Mouse (Mus musculus) CH12.LX (cell line): ENCODE results near the gene Pde4d.

ENCODE experiments used
- BHLHE40 ChIP-seq: IDR thresholded peaks from 2 replicates; pipeline ENCODE4 v1.6.1; 2011; ENCODE audit warnings: mild to moderate bottlenecking, low read depth, low read length, improper control_type of control experiment
- CHD2 ChIP-seq: IDR thresholded peaks from 2 replicates; pipeline ENCODE4 v1.6.1; 2011; ENCODE audit warnings: low read length, improper control_type of control experiment
- CTCF ChIP-seq, 2 experiments: IDR thresholded peaks in 1 of 2; conservative IDR thresholded peaks in 1 of 2; 2 replicates each; pipeline ENCODE4 v1.5.1; 2011 to 2012; ENCODE audit warnings: low read depth in 2 of 2, low read length in 2 of 2, improper control_type of control experiment in 1 of 2, inconsistent platforms in 1 of 2, mild to moderate bottlenecking in 1 of 2, moderate library complexity in 1 of 2
- ELF1 ChIP-seq: IDR thresholded peaks from 2 replicates; pipeline ENCODE4 v1.6.1; 2014; ENCODE audit warnings: low read depth, mild to moderate bottlenecking, inconsistent platforms, low read length, improper control_type of control experiment
- MAFK ChIP-seq: IDR thresholded peaks from 2 replicates; pipeline ENCODE4 v1.6.1; 2011; ENCODE audit warnings: low read length, improper control_type of control experiment; ENCODE audit not compliant: insufficient replicate concordance
- POLR2A ChIP-seq: IDR thresholded peaks from 2 replicates; pipeline ENCODE4 v1.6.1; 2011; ENCODE audit warnings: low read depth, mild to moderate bottlenecking, improper control_type of control experiment, low read length
- USF1 ChIP-seq: IDR thresholded peaks from 2 replicates; pipeline ENCODE4 v1.6.1; 2014; ENCODE audit warnings: low read depth, mild to moderate bottlenecking, inconsistent platforms, low read length, improper control_type of control experiment
- ZC3H11A ChIP-seq: IDR thresholded peaks from 2 replicates; pipeline ENCODE4 v1.6.1; 2012; ENCODE audit warnings: low read depth, mild to moderate bottlenecking, inconsistent platforms, low read length, improper control_type of control experiment

- TF ChIP-seq USF1 (no peak), CTCF (conservative IDR thresholded peaks at IDR 0.05 in 1 of 2, IDR thresholded peaks at IDR 0.05 in 1 of 2; ENCODE audit: low read depth in 2 of 2, low read length in 2 of 2) (no peak), ZC3H11A (no peak), MAFK (no peak), POLR2A (no peak), BHLHE40 (no peak), ELF1 (no peak), CHD2 (no peak)
Observed at GRCm38 (mm10) chr13:109169335-109169606, 719.5 kb downstream of the Pde4d start.
